Mouse (Mus musculus): ENCODE measurements around the gene Ephb3. TPM values are rescaled to one million over a fixed set of nuclear protein-coding genes. Genes with fewer than 3 reads are reported as not detected.

The Ephb3 gene
- polyA plus RNA-seq, 1 experiment from 2014 or later, result 15.5 TPM

- H3K27me3 ChIP-seq (ENCODE audit: control insufficient read depth, insufficient read depth, low read length), result no peaks in the 10 kb centered on the region
- H3K4me1 ChIP-seq (ENCODE audit: control insufficient read depth, insufficient read depth, low read length), result no peaks in the 10 kb centered on the region
- no peak overlapping the region for H3K9ac ChIP-seq (ENCODE audit: low read length)
- H3K4me3 ChIP-seq (ENCODE audit: low read depth, low read length), result no peak overlapping the region
- H3K27ac ChIP-seq (ENCODE audit: low read depth, low read length), result no peak overlapping the region
- H3K4me2 ChIP-seq (ENCODE audit: low read depth), result no peak overlapping the region
- 87% methylated on average over 7 of the region's 7 CpGs for WGBS
- H3K36me3 ChIP-seq (ENCODE audit: control insufficient read depth, insufficient read depth, low read length), result no peaks in the 10 kb centered on the region
- DNase-seq (ENCODE audit: low spot score), result no peak
- ATAC-seq (ENCODE audit: insufficient read depth, low FRiP score, low TSS enrichment), result no peak
- H3K9me3 ChIP-seq (ENCODE audit: control insufficient read depth, low read length), result no peaks in the 10 kb centered on the region
These were observed 6.5 kb upstream of the Ephb3 start for GRCm38 (mm10) chr16:21198006-21198405.

GRCm38 (mm10) chr16:21198529-21198928, 6.0 kb upstream of the Ephb3 start:
- Histone ChIP-seq H3K27ac (ENCODE audit: low read depth, low read length) (no peak overlapping the region), H3K9ac (ENCODE audit: low read length) (no peak overlapping the region), H3K4me2 (ENCODE audit: low read depth) (no peak overlapping the region), H3K9me3 (ENCODE audit: control insufficient read depth, low read length) (no peaks in the 10 kb centered on the region), H3K27me3 (ENCODE audit: control insufficient read depth, insufficient read depth, low read length) (no peaks in the 10 kb centered on the region), H3K36me3 (ENCODE audit: control insufficient read depth, insufficient read depth, low read length) (no peaks in the 10 kb centered on the region), H3K4me3 (ENCODE audit: low read depth, low read length) (no peak overlapping the region), H3K4me1 (ENCODE audit: control insufficient read depth, insufficient read depth, low read length) (no peaks in the 10 kb centered on the region)
- DNase-seq (ENCODE audit: low spot score) (no peak), ATAC-seq (ENCODE audit: insufficient read depth, low FRiP score, low TSS enrichment) (no peak)
- 5% methylated on average over 1 of the region's 1 CpGs for WGBS

DNA sequence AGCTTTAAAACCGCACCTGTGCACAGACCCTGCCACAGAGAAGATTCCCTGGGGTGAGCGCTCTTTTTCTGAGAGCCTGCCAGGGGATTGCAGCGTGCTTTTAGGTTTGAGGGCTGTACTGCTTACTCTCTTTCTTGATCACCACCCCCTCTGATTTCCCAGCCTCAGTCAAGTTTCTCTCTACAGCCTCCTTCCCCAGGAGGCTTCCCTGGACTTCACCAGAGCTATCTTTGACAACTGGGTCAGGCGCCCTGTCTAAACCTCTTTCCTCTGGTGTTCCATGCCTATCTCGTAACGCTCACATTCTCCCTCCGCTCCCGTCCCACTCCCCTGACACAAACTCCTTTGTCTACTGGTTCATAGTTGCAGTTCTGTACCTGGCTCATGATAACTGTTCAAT, 5.1 kb upstream of the Ephb3 start:
- Histone ChIP-seq H3K4me2 (ENCODE audit: low read depth) (no peak overlapping the region), H3K9ac (ENCODE audit: low read length) (no peak overlapping the region), H3K4me1 (ENCODE audit: control insufficient read depth, insufficient read depth, low read length) (no peaks in the 10 kb centered on the region), H3K36me3 (ENCODE audit: control insufficient read depth, insufficient read depth, low read length) (no peaks in the 10 kb centered on the region), H3K27ac (ENCODE audit: low read depth, low read length) (no peak overlapping the region), H3K9me3 (ENCODE audit: control insufficient read depth, low read length) (no peaks in the 10 kb centered on the region), H3K4me3 (ENCODE audit: low read depth, low read length) (no peak overlapping the region), H3K27me3 (ENCODE audit: control insufficient read depth, insufficient read depth, low read length) (no peaks in the 10 kb centered on the region)
- 61% methylated on average over 8 of the region's 8 CpGs for WGBS
- DNase-seq (ENCODE audit: low spot score) (no peak), ATAC-seq (ENCODE audit: insufficient read depth, low FRiP score, low TSS enrichment) (no peak)

DNA sequence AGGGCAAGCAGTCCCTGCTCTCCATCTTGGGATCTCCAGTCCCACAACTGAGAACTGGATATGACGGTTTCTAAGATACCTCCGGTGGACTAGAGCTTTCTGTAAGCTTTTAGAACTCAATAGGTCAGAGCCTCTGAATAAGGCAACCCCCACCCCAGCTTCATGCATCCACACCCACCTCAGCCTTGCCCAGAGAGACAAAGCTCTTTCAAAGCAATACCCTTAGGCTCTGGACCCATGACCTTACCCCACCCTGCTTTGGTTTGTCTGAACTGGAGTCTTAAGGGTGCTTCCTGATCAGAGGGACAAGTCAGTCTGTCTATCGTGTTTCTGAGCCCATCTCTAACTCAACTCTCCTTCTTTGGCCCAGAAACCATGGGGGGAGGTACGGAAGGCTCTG, 1.8 kb upstream of the Ephb3 start:
- Histone ChIP-seq H3K9me3 (ENCODE audit: control insufficient read depth, low read length) (no peaks in the 10 kb centered on the region), H3K27me3 (ENCODE audit: control insufficient read depth, insufficient read depth, low read length) (0 out of 2 replicates have a peak, but pooled peaks cover 3% of the 10 kb centered on the region), H3K27ac (ENCODE audit: low read depth, low read length) (no peak overlapping the region), H3K4me1 (ENCODE audit: control insufficient read depth, insufficient read depth, low read length) (peaks cover 4% of the 10 kb centered on the region; the same call in 1 of the 2 replicates), H3K9ac (ENCODE audit: low read length) (no peak overlapping the region), H3K36me3 (ENCODE audit: control insufficient read depth, insufficient read depth, low read length) (no peaks in the 10 kb centered on the region), H3K4me3 (ENCODE audit: low read depth, low read length) (no peak overlapping the region), H3K4me2 (ENCODE audit: low read depth) (no peak overlapping the region)
- ATAC-seq (ENCODE audit: insufficient read depth, low FRiP score, low TSS enrichment) (no peak), DNase-seq (ENCODE audit: low spot score) (no peak)
- WGBS, result 87% methylated on average over 4 of the region's 4 CpGs

GRCm38 (mm10) chr16:21205093-21205886, 735 bp downstream of the Ephb3 start:
- H3K9ac ChIP-seq (ENCODE audit: low read length), result peak overlapping the region; percentile 94
- no peak for DNase-seq (ENCODE audit: low spot score)
- H3K4me3 ChIP-seq (ENCODE audit: low read depth, low read length), result peak overlapping the region; percentile 84
- under 1% methylated on average over 60 of the region's 60 CpGs for WGBS
- peaks cover 11% of the 10 kb centered on the region for H3K4me1 ChIP-seq (ENCODE audit: control insufficient read depth, insufficient read depth, low read length)
- no peaks in the 10 kb centered on the region for H3K36me3 ChIP-seq (ENCODE audit: control insufficient read depth, insufficient read depth, low read length)
- ATAC-seq (ENCODE audit: insufficient read depth, low FRiP score, low TSS enrichment), result peak; percentile 21; the same call in 1 of the 2 replicates
- peak overlapping the region; percentile 76 for H3K4me2 ChIP-seq (ENCODE audit: low read depth)
- 0 out of 2 replicates have a peak, but pooled peaks cover 3% of the 10 kb centered on the region for H3K27me3 ChIP-seq (ENCODE audit: control insufficient read depth, insufficient read depth, low read length)
- H3K9me3 ChIP-seq (ENCODE audit: control insufficient read depth, low read length), result no peaks in the 10 kb centered on the region
- H3K27ac ChIP-seq (ENCODE audit: low read depth, low read length), result peak overlapping the region; percentile 71; the same call in 1 of the 2 replicates

GRCm38 (mm10) chr16:21208001-21208565, 3.5 kb downstream of the Ephb3 start:
- no peaks in the 10 kb centered on the region for H3K9me3 ChIP-seq (ENCODE audit: control insufficient read depth, low read length)
- no peak for ATAC-seq (ENCODE audit: insufficient read depth, low FRiP score, low TSS enrichment)
- H3K27me3 ChIP-seq (ENCODE audit: control insufficient read depth, insufficient read depth, low read length), result 0 out of 2 replicates have a peak, but pooled peaks cover 3% of the 10 kb centered on the region
- no peaks in the 10 kb centered on the region for H3K36me3 ChIP-seq (ENCODE audit: control insufficient read depth, insufficient read depth, low read length)
- no peak for DNase-seq (ENCODE audit: low spot score)
- H3K4me3 ChIP-seq (ENCODE audit: low read depth, low read length), result no peak overlapping the region
- no peak overlapping the region for H3K9ac ChIP-seq (ENCODE audit: low read length)
- 68% methylated on average over 4 of the region's 4 CpGs for WGBS
- peaks cover 33% of the 10 kb centered on the region for H3K4me1 ChIP-seq (ENCODE audit: control insufficient read depth, insufficient read depth, low read length)
- no peak overlapping the region for H3K27ac ChIP-seq (ENCODE audit: low read depth, low read length)
- H3K4me2 ChIP-seq (ENCODE audit: low read depth), result 0 out of 2 replicates have a peak overlapping the region, but pooled peaks have one; percentile 3

DNA sequence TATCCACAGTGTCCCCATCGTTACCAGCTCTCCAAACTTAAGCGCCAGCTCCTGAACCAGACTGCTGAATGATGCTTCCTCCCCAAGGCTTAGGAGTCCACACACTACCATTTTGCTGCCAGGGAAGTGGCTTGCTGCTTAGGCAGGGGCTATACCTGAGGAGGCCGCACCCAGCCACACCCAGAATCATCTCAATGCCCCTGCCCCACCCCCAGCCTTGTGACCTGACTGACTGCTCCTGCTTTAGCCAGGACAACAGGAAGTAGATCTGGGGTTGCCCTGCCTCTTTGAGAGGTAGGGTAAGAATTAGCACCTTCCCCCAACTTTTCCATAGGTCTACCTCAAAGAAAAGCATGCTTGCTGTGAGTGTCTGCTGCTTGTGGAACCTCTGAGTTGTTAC, 4.7 kb downstream of the Ephb3 start:
- H3K9ac ChIP-seq (ENCODE audit: low read length), result no peak overlapping the region
- H3K27me3 ChIP-seq (ENCODE audit: control insufficient read depth, insufficient read depth, low read length), result 0 out of 2 replicates have a peak, but pooled peaks cover 3% of the 10 kb centered on the region
- no peak overlapping the region for H3K4me3 ChIP-seq (ENCODE audit: low read depth, low read length)
- H3K36me3 ChIP-seq (ENCODE audit: control insufficient read depth, insufficient read depth, low read length), result peaks cover 2% of the 10 kb centered on the region
- WGBS, result 89% methylated on average over 3 of the region's 3 CpGs
- H3K4me1 ChIP-seq (ENCODE audit: control insufficient read depth, insufficient read depth, low read length), result peaks cover 33% of the 10 kb centered on the region
- ATAC-seq (ENCODE audit: insufficient read depth, low FRiP score, low TSS enrichment), result no peak
- no peak overlapping the region for H3K27ac ChIP-seq (ENCODE audit: low read depth, low read length)
- no peak for DNase-seq (ENCODE audit: low spot score)
- H3K9me3 ChIP-seq (ENCODE audit: control insufficient read depth, low read length), result no peaks in the 10 kb centered on the region
- no peak overlapping the region for H3K4me2 ChIP-seq (ENCODE audit: low read depth)

- Histone ChIP-seq H3K4me2 (ENCODE audit: low read depth) (peak overlapping the region; percentile 59), H3K4me1 (ENCODE audit: control insufficient read depth, insufficient read depth, low read length) (peaks cover 35% of the 10 kb centered on the region), H3K27ac (ENCODE audit: low read depth, low read length) (peak overlapping the region; percentile 82), H3K27me3 (ENCODE audit: control insufficient read depth, insufficient read depth, low read length) (0 out of 2 replicates have a peak, but pooled peaks cover 3% of the 10 kb centered on the region), H3K36me3 (ENCODE audit: control insufficient read depth, insufficient read depth, low read length) (peaks cover 6% of the 10 kb centered on the region), H3K9me3 (ENCODE audit: control insufficient read depth, low read length) (no peaks in the 10 kb centered on the region), H3K4me3 (ENCODE audit: low read depth, low read length) (peak overlapping the region; percentile 33; the same call in 1 of the 2 replicates), H3K9ac (ENCODE audit: low read length) (peak overlapping the region; percentile 53; the same call in 1 of the 2 replicates)
- DNase-seq (ENCODE audit: low spot score), result no peak
- ATAC-seq (ENCODE audit: insufficient read depth, low FRiP score, low TSS enrichment), result no peak
- WGBS, result 18% methylated on average over 5 of the region's 5 CpGs
These were observed 5.6 kb downstream of the Ephb3 start for GRCm38 (mm10) chr16:21210204-21210603.

All from neural tube, embryonic 11.5 days (tissue).